Mouse (Mus musculus) gonadal fat pad, adult 2 months (tissue): ENCODE results near the gene Ndufaf7. TPM values are rescaled to one million over a fixed set of nuclear protein-coding genes. Genes with fewer than 3 reads are reported as not detected.
A peak's percentile ranks its signal among the peaks of the same experiment; 100 is the strongest.

Experiments
- DNase-seq: peaks from one replicate; pipeline ENCODE4 v3.0.0-alpha.2; 2012; ENCODE audit warnings: low read depth
- polyA plus RNA-seq: library from polyadenylated mRNA; depleted of rRNA; stranded (reverse); fragments of >200 nt; gene quantifications from 2 replicates; pipeline ENCODE4 v1.2.3, GENCODE M21; 2012; rRNA removed

The Ndufaf7 gene
- polyA plus RNA-seq = 10.8 and 11.8 TPM in 2 replicates

- peak; percentile 65 for DNase-seq
Measured at GRCm38 (mm10) chr17:78936466-78937228, at the start of gene Ndufaf7, which contains the start of gene Cebpz. Gene Ndufaf7, plus strand, starts transcription at chr17:78937136. Gene Cebpz, minus strand, starts transcription at chr17:78937066.

- DNase-seq = no peak
Measured at GRCm38 (mm10) chr17:78888554-78888953, 48.4 kb upstream of the Ndufaf7 start.

GRCm38 (mm10) chr17:78889184-78889583, 47.8 kb upstream of the Ndufaf7 start:
- DNase-seq = no peak

- DNase-seq = no peak
Measured at GRCm38 (mm10) chr17:78891020-78891419, 45.9 kb upstream of the Ndufaf7 start.

GRCm38 (mm10) chr17:78894991-78895390, 41.9 kb upstream of the Ndufaf7 start:
- DNase-seq = no peak

- DNase-seq = no peak
Measured at GRCm38 (mm10) chr17:78895394-78895793, 41.5 kb upstream of the Ndufaf7 start.

- no peak for DNase-seq
Measured at GRCm38 (mm10) chr17:78903158-78903557, 33.8 kb upstream of the Ndufaf7 start.

GRCm38 (mm10) chr17:78906892-78907291, 30.0 kb upstream of the Ndufaf7 start, which contains the start of gene Sult6b1:
Gene Sult6b1, minus strand, starts transcription at chr17:78906992.
- no peak for DNase-seq

- DNase-seq = no peak
Measured at GRCm38 (mm10) chr17:78909374-78909773, 27.6 kb upstream of the Ndufaf7 start.

- no peak for DNase-seq
Measured at GRCm38 (mm10) chr17:78912861-78913281, 24.1 kb upstream of the Ndufaf7 start.

GRCm38 (mm10) chr17:78913921-78914320, 23.0 kb upstream of the Ndufaf7 start:
- no peak for DNase-seq

GRCm38 (mm10) chr17:78915772-78916171, 21.2 kb upstream of the Ndufaf7 start:
- no peak for DNase-seq

- peak; percentile 34 for DNase-seq
Measured at GRCm38 (mm10) chr17:78916369-78916813, 20.5 kb upstream of the Ndufaf7 start, which contains the start of gene Cebpzos. Gene Cebpzos, plus strand, starts transcription at chr17:78916500.

GRCm38 (mm10) chr17:78916899-78917298, 20.0 kb upstream of the Ndufaf7 start:
- DNase-seq = no peak

- DNase-seq = no peak
Measured at GRCm38 (mm10) chr17:78917696-78918095, 19.2 kb upstream of the Ndufaf7 start.

GRCm38 (mm10) chr17:78935857-78936256, 1.1 kb upstream of the Ndufaf7 start:
- DNase-seq = no peak

GRCm38 (mm10) chr17:78937229-78937853, 405 bp downstream of the Ndufaf7 start:
- no peak for DNase-seq

- no peak for DNase-seq
Measured at GRCm38 (mm10) chr17:78938927-78939326, 2.0 kb downstream of the Ndufaf7 start.

- no peak for DNase-seq
Measured at GRCm38 (mm10) chr17:78942579-78942978, 5.6 kb downstream of the Ndufaf7 start.

GRCm38 (mm10) chr17:78951225-78951624, 14.3 kb downstream of the Ndufaf7 start:
- DNase-seq = no peak

GRCm38 (mm10) chr17:78952070-78952469, 15.1 kb downstream of the Ndufaf7 start:
- no peak for DNase-seq

GRCm38 (mm10) chr17:78953240-78953639, 16.3 kb downstream of the Ndufaf7 start:
- DNase-seq = no peak

GRCm38 (mm10) chr17:78959473-78959872, 22.5 kb downstream of the Ndufaf7 start:
- no peak for DNase-seq
